Mouse (Mus musculus): ENCODE data around the gene Gm49322.

- no peak; the same call in 1 of the 2 replicates for TF ChIP-seq HCFC1 (IDR thresholded peaks at IDR 0.05; ENCODE audit: low read depth, low read length)
- TF ChIP-seq MAX (IDR thresholded peaks at IDR 0.05; ENCODE audit: low read length), result peak; percentile 58; the same call in 1 of the 2 replicates
- no peak for TF ChIP-seq NRF1 (IDR thresholded peaks at IDR 0.05; ENCODE audit: low read depth, low read length)
- TF ChIP-seq JUND (conservative IDR thresholded peaks at IDR 0.05; ENCODE audit: low read depth, low read length), result no peak
- TF ChIP-seq EP300 (IDR thresholded peaks at IDR 0.05; ENCODE audit: low read length), result 0 out of 2 replicates have a peak, but pooled peaks have one; percentile 7
- TF ChIP-seq CHD2 (IDR thresholded peaks at IDR 0.05; ENCODE audit: low read length), result no peak
- peak in 1 of 2 experiments; percentile 88 for TF ChIP-seq CTCF (conservative IDR thresholded peaks at IDR 0.05 in 1 of 2, IDR thresholded peaks at IDR 0.05 in 1 of 2; ENCODE audit: low read depth in 2 of 2, low read length in 2 of 2)
- no peak for TF ChIP-seq KAT2A (IDR thresholded peaks at IDR 0.05; ENCODE audit: insufficient replicate concordance, low read length)
- TF ChIP-seq ZKSCAN1 (IDR thresholded peaks at IDR 0.05; ENCODE audit: borderline replicate concordance, low read depth, low read length), result no peak
- TF ChIP-seq MXI1 (IDR thresholded peaks at IDR 0.05; ENCODE audit: low read depth, low read length), result peak; percentile 61; the same call in 1 of the 2 replicates
These were observed 26.9 kb upstream of the Gm49322 start for GRCm38 (mm10) chr10:80578911-80579310.

Data from CH12.LX (cell line).